Comparison of ENCODE assay signal across 16 mouse cellular contexts in genomic region chr16:78283231-78283630, GRCm38 (mm10). TPM values are rescaled to one million over a fixed set of nuclear protein-coding genes. Genes with fewer than 3 reads are reported as not detected.
"Had no signal": no experiment of that assay in that cellular context is flagged by ENCODE, and none has a peak within 500 bp of the region (broad histone marks: within the 10 kb centered on the region; RNA-seq: fewer than 3 reads in every experiment).

No protein-coding gene starts in this region.

- H3K27ac ChIP-seq: liver, embryonic 13.5 days; liver, embryonic 15.5 days; macrophage; midbrain, embryonic 13.5 days; midbrain, embryonic 15.5 days; neural tube, embryonic 12.5 days; stomach, embryonic 15.5 days; stomach, postnatal 0 days had no signal

- H3K36me3 ChIP-seq: liver, embryonic 13.5 days; liver, embryonic 15.5 days; midbrain, embryonic 13.5 days; midbrain, embryonic 15.5 days; neural tube, embryonic 12.5 days; stomach, embryonic 15.5 days had no signal

- H3K4me1 ChIP-seq: liver, embryonic 13.5 days; liver, embryonic 15.5 days; megakaryocyte, embryonic 14.5 days; midbrain, embryonic 13.5 days; midbrain, embryonic 15.5 days; neural tube, embryonic 12.5 days; stomach, embryonic 15.5 days had no signal

- H3K27me3 ChIP-seq: liver, embryonic 13.5 days; liver, embryonic 15.5 days; midbrain, embryonic 13.5 days; midbrain, embryonic 15.5 days; neural tube, embryonic 12.5 days; stomach, embryonic 15.5 days had no signal

- H3K4me2 ChIP-seq: liver, embryonic 11.5 days; liver, embryonic 13.5 days; liver, embryonic 15.5 days; midbrain, embryonic 11.5 days; midbrain, embryonic 13.5 days; midbrain, embryonic 15.5 days; neural tube, embryonic 12.5 days; stomach, embryonic 15.5 days had no signal

- H3K9ac ChIP-seq: liver, embryonic 13.5 days; liver, embryonic 15.5 days; liver, postnatal 0 days; midbrain, embryonic 13.5 days; midbrain, embryonic 15.5 days; neural tube, embryonic 12.5 days; stomach, embryonic 15.5 days had no signal

- H3K9me3 ChIP-seq: liver, embryonic 13.5 days; liver, embryonic 15.5 days; midbrain, embryonic 13.5 days; midbrain, embryonic 15.5 days; neural tube, embryonic 12.5 days; stomach, embryonic 15.5 days had no signal

- DNase-seq: liver; liver, embryonic 13.5 days; liver, postnatal 0 days; right cerebral cortex, postnatal 14 days; thymus, postnatal 14 days; thymus, postnatal 36 days had no signal

- ATAC-seq: liver, postnatal 0 days; midbrain, embryonic 13.5 days; midbrain, embryonic 15.5 days had no signal

- H3K4me3 ChIP-seq: liver, embryonic 13.5 days; liver, embryonic 15.5 days; megakaryocyte, embryonic 14.5 days; midbrain, embryonic 13.5 days; midbrain, embryonic 15.5 days; neural tube, embryonic 12.5 days; stomach, embryonic 15.5 days had no signal

RNA-seq across cellular contexts. Expression of gene Cxadr, which starts 18.1 kb away (rescaled TPM):
- polyA plus RNA-seq: macrophage had no signal
